Mouse (Mus musculus) intestine, postnatal 0 days (tissue): ENCODE data around the gene Asb18. TPM values are rescaled to one million over a fixed set of nuclear protein-coding genes. Genes with fewer than 3 reads are reported as not detected.

Experiments used
- ATAC-seq: fragments of 200-750 bp; cut with Nextera tagmentation; 2 replicates; pipeline ENCODE4 v1.8.0; 2017; ENCODE audit warnings: mild to moderate bottlenecking, moderate TSS enrichment, moderate library complexity
- H3K27ac ChIP-seq: fragments of 300-500 bp; sonication (generic); 2 replicates; pipeline ENCODE4 v1.5.1; 2014; ENCODE audit warnings: mild to moderate bottlenecking, low read depth, low read length, moderate library complexity
- H3K27me3 ChIP-seq: fragments of 300-500 bp; sonication (generic); replicated peaks from 2 replicates; pipeline ENCODE4 v1.6.1; 2014; ENCODE audit warnings: low read length, mixed read lengths; ENCODE audit not compliant: control insufficient read depth, insufficient read depth
- H3K36me3 ChIP-seq: fragments of 300-500 bp; sonication (generic); 2 replicates; pipeline ENCODE4 v1.6.1; 2014; ENCODE audit warnings: mild to moderate bottlenecking, moderate library complexity; ENCODE audit not compliant: control insufficient read depth, insufficient read depth
- H3K4me1 ChIP-seq: fragments of 300-500 bp; sonication (generic); replicated peaks from 2 replicates; pipeline ENCODE4 v1.6.1; 2014; ENCODE audit warnings: antibody characterized with exemption, low read length, mixed read lengths; ENCODE audit not compliant: control insufficient read depth, insufficient read depth
- H3K4me2 ChIP-seq: fragments of 300-500 bp; sonication (generic); replicated peaks from 2 replicates; pipeline ENCODE4 v1.6.1; 2014; ENCODE audit warnings: low read depth, mild to moderate bottlenecking, moderate library complexity
- H3K4me3 ChIP-seq: fragments of 300-500 bp; sonication (generic); 2 replicates; pipeline ENCODE4 v1.5.1; 2014; ENCODE audit warnings: low read depth, low read length
- H3K9ac ChIP-seq: fragments of 300-500 bp; sonication (generic); 2 replicates; pipeline ENCODE4 v1.6.1; 2014; ENCODE audit warnings: mild to moderate bottlenecking, low read depth, low read length
- H3K9me3 ChIP-seq: fragments of 300-500 bp; sonication (generic); 2 replicates; pipeline ENCODE4 v1.6.1; 2016; ENCODE audit warnings: mixed run types; ENCODE audit not compliant: control insufficient read depth
- CTCF ChIP-seq: sonication (generic); IDR thresholded peaks from 2 replicates; pipeline ENCODE4 v1.5.1; 2016; ENCODE audit warnings: low read depth, mild to moderate bottlenecking, control low read depth, antibody characterized with exemption, moderate library complexity
- WGBS: fragments of 180-500 bp; shearing (Covaris S2); extraction: QIAGEN DNeasy Blood & Tissue Kit; methylation state at CpG from one replicate; pipeline ENCODE4 v1.1.7; 2014; 5-methylcytosine and 5-hydroxymethylcytosine counted together
- polyA plus RNA-seq: library from polyadenylated mRNA; unstranded; fragments of >200 nt; fragmentation: Nextera tagmentation; extraction: Ambion mirVana; gene quantifications from 2 replicates; pipeline ENCODE4 v1.2.1, GENCODE M21; 2015

Asb18 gene
- polyA plus RNA-seq, 1 experiment from 2014 or later = not detected

DNA sequence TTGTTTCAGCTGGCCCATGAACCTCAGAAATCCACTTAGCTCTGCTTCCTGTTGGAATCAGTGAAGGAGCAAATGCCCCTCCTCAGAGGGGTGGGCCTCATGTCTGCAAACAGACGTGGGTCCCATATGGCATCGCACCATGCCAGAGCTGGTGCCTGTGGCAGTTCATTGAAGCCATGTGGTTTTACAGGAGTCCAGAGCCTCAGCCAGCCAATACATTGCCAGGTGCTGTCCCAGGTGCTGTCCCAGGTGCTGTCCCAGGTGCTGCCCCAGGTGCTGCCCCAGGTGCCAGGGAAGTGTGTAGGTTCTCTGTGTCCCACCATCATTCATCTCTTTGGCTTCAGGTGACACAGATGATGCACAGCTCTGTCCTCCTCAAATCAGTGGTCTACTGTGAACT lies 13.8 kb upstream of the Asb18 start:
- Histone ChIP-seq H3K9me3 (no peaks in the 10 kb centered on the region), H3K36me3 (no peaks in the 10 kb centered on the region), H3K27me3 (no peaks in the 10 kb centered on the region), H3K4me1 (no peaks in the 10 kb centered on the region), H3K4me3 (no peak overlapping the region), H3K27ac (no peak overlapping the region), H3K9ac (no peak overlapping the region), H3K4me2 (no peak overlapping the region)
- WGBS = 59% methylated on average over 2 of the region's 2 CpGs
- TF ChIP-seq CTCF = no peak
- no peak for ATAC-seq

DNA sequence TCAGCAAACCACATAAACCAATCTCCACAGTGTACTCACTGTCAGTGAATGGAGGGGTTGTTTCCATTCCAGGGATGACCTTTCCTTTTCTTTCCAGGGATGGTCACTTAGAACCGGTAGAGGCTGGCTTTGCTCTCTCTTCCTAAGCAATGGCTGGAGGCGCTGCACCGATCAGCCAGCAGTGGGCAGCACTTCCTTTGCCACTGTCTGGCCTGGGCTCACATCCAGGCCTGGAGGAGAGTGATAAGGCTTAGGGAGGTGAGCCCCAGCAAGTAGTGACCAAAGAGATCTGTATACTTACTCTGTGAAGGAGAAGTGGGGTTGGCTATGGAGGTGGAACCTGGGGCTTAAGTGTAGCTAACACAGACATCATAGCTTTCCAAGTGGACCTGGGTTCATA lies 12.5 kb upstream of the Asb18 start:
- H3K27ac ChIP-seq = no peak overlapping the region

GRCm38 (mm10) chr1:90020336-90020735 lies 5.9 kb upstream of the Asb18 start:
- ATAC-seq = no peak
- TF ChIP-seq CTCF = no peak
- Histone ChIP-seq H3K9ac (no peak overlapping the region), H3K4me3 (no peak overlapping the region), H3K4me2 (no peak overlapping the region), H3K27me3 (no peaks in the 10 kb centered on the region), H3K9me3 (no peaks in the 10 kb centered on the region), H3K36me3 (no peaks in the 10 kb centered on the region), H3K4me1 (no peaks in the 10 kb centered on the region), H3K27ac (no peak overlapping the region)
- WGBS = 80% methylated on average over 5 of the region's 5 CpGs

More for the DNA sequence above, 12.5 kb upstream of the Asb18 start:
- Histone ChIP-seq H3K4me1 (no peaks in the 10 kb centered on the region), H3K4me3 (no peak overlapping the region), H3K27me3 (no peaks in the 10 kb centered on the region), H3K4me2 (no peak overlapping the region), H3K9me3 (no peaks in the 10 kb centered on the region), H3K36me3 (no peaks in the 10 kb centered on the region), H3K9ac (no peak overlapping the region)
- ATAC-seq = no peak
- WGBS = 18% methylated on average over 3 of the region's 3 CpGs
- peak; percentile 75 for TF ChIP-seq CTCF

- H3K4me3 ChIP-seq = no peak overlapping the region
- no peak overlapping the region for H3K9ac ChIP-seq
- H3K4me1 ChIP-seq = no peaks in the 10 kb centered on the region
- no peaks in the 10 kb centered on the region for H3K36me3 ChIP-seq
- no peak overlapping the region for H3K4me2 ChIP-seq
- no peak overlapping the region for H3K27ac ChIP-seq
- no peaks in the 10 kb centered on the region for H3K9me3 ChIP-seq
- TF ChIP-seq CTCF = no peak
- no peak for ATAC-seq
- no peaks in the 10 kb centered on the region for H3K27me3 ChIP-seq
- 67% methylated on average over 6 of the region's 6 CpGs for WGBS
These were observed 3.6 kb upstream of the Asb18 start for GRCm38 (mm10) chr1:90018071-90018470.

DNA sequence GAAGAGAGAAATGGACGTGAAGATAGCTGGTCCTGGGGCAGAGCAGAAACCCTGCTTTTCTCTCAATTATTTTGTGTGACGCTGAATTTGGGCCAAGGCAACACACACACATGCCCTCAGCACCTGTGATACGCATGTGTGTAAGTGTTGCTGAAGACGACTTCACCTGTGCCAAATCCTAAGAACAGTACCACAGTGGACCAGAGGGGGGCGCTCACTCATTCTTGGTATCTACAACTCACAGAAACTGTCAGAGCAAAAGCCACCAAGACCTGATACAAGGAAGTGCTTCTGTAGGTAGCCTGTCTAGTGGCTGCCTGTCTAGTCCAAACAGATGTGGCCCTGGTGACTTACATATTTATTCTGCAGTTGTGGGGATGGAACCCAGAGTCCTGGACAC lies 1.2 kb downstream of the Asb18 start:
- no peak for TF ChIP-seq CTCF
- no peak for ATAC-seq
- no peaks in the 10 kb centered on the region for H3K36me3 ChIP-seq
- H3K9me3 ChIP-seq = no peaks in the 10 kb centered on the region
- H3K27ac ChIP-seq = no peak overlapping the region
- no peaks in the 10 kb centered on the region for H3K4me1 ChIP-seq
- no peak overlapping the region for H3K9ac ChIP-seq
- no peak overlapping the region for H3K4me3 ChIP-seq
- no peaks in the 10 kb centered on the region for H3K27me3 ChIP-seq
- H3K4me2 ChIP-seq = no peak overlapping the region
- WGBS = 80% methylated on average over 5 of the region's 5 CpGs

- H3K27me3 ChIP-seq = no peaks in the 10 kb centered on the region
- H3K9ac ChIP-seq = no peak overlapping the region
- ATAC-seq = no peak
- TF ChIP-seq CTCF = peak; percentile 39
- H3K4me1 ChIP-seq = no peaks in the 10 kb centered on the region
- H3K4me2 ChIP-seq = no peak overlapping the region
- H3K4me3 ChIP-seq = no peak overlapping the region
- H3K9me3 ChIP-seq = no peaks in the 10 kb centered on the region
- H3K36me3 ChIP-seq = no peaks in the 10 kb centered on the region
- 65% methylated on average over 7 of the region's 7 CpGs for WGBS
- no peak overlapping the region for H3K27ac ChIP-seq
These were observed 1.6 kb downstream of the Asb18 start for GRCm38 (mm10) chr1:90012850-90013249.

- no peak for TF ChIP-seq CTCF
- Histone ChIP-seq H3K36me3 (no peaks in the 10 kb centered on the region), H3K4me3 (no peak overlapping the region), H3K27me3 (no peaks in the 10 kb centered on the region), H3K27ac (no peak overlapping the region), H3K4me2 (no peak overlapping the region), H3K4me1 (no peaks in the 10 kb centered on the region), H3K9me3 (no peaks in the 10 kb centered on the region), H3K9ac (no peak overlapping the region)
- 78% methylated on average over 3 of the region's 3 CpGs for WGBS
- ATAC-seq = no peak
These were observed 2.3 kb downstream of the Asb18 start for GRCm38 (mm10) chr1:90012168-90012567.
